Mouse (Mus musculus) lung, embryonic 16.5 days (tissue): ENCODE measurements at regions not wholly inside any gene's neighbourhood (a gene's known extent, or its start where the extent isn't known, plus 50 kb on each side); places are given as distances from the start of the nearest gene placed in this dataset.

ENCODE experiments used
- ATAC-seq: fragments of 200-750 bp; cut with Nextera tagmentation; 2 replicates; pipeline ENCODE4 v1.8.0; 2017; ENCODE audit warnings: low read depth, mild to moderate bottlenecking, moderate library complexity
- H3K27ac ChIP-seq: fragments of 300-500 bp; sonication (generic); 2 replicates; pipeline ENCODE4 v1.5.1; 2014; ENCODE audit warnings: mild to moderate bottlenecking, control low read depth, low read length
- H3K27me3 ChIP-seq: fragments of 300-500 bp; sonication (generic); 2 replicates; pipeline ENCODE4 v1.6.1; 2014; ENCODE audit warnings: low read depth, low read length, mixed read lengths; ENCODE audit not compliant: control insufficient read depth, insufficient read depth
- H3K36me3 ChIP-seq: fragments of 300-500 bp; sonication (generic); 2 replicates; pipeline ENCODE4 v1.6.1; 2014; ENCODE audit warnings: low read length; ENCODE audit not compliant: control insufficient read depth, insufficient read depth
- H3K4me1 ChIP-seq: fragments of 300-500 bp; sonication (generic); replicated peaks from 2 replicates; pipeline ENCODE4 v1.6.1; 2014; ENCODE audit warnings: low read length, mixed read lengths; ENCODE audit not compliant: control insufficient read depth, insufficient read depth
- H3K4me2 ChIP-seq: fragments of 300-500 bp; sonication (generic); 2 replicates; pipeline ENCODE4 v1.6.1; 2014; ENCODE audit warnings: low read depth, low read length, control low read depth
- H3K4me3 ChIP-seq: fragments of 300-500 bp; sonication (generic); 2 replicates; pipeline ENCODE4 v1.5.1; 2014; ENCODE audit warnings: mild to moderate bottlenecking, low read length, control low read depth
- H3K9ac ChIP-seq: fragments of 300-500 bp; sonication (generic); 2 replicates; pipeline ENCODE4 v1.6.1; 2014; ENCODE audit warnings: low read length, control low read depth
- H3K9me3 ChIP-seq: fragments of 300-500 bp; sonication (generic); 2 replicates; pipeline ENCODE4 v1.6.1; 2016; ENCODE audit warnings: low read length; ENCODE audit not compliant: control insufficient read depth
- WGBS: fragments of 180-500 bp; shearing (Covaris S2); extraction: QIAGEN DNeasy Blood & Tissue Kit; methylation state at CpG from one replicate; pipeline ENCODE4 v1.1.7; 2014; 5-methylcytosine and 5-hydroxymethylcytosine counted together

DNA sequence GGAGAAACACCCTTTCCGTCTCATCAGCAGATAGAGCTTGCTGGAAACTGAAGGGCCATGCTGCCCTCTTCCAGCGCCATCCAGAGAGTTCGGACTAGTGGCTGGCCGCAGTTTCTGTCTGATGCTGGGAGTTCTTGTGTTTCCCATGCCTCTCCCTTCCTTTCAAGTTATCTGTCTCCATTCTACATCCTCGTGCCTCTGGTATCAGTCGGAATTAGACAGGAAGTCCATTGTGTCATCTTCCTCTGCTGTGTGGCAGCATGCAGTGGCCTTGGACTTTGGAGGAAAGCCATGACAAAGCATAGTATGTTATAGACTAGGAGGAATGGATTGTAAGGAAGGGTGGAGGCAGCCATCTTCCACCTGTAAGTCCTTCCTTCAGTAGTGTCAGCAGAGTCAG is 201.4 kb downstream of the Tex29 start:
- H3K9ac ChIP-seq = no peak overlapping the region
- H3K4me3 ChIP-seq = no peak overlapping the region
- H3K4me1 ChIP-seq = no peaks in the 10 kb centered on the region
- H3K27me3 ChIP-seq = no peaks in the 10 kb centered on the region
- peak; percentile 64 for ATAC-seq
- H3K36me3 ChIP-seq = no peaks in the 10 kb centered on the region
- WGBS = 41% methylated on average over 6 of the region's 6 CpGs
- peak overlapping the region; percentile 30 for H3K4me2 ChIP-seq
- peak overlapping the region; percentile 57 for H3K27ac ChIP-seq
- no peaks in the 10 kb centered on the region for H3K9me3 ChIP-seq

GRCm38 (mm10) chr8:12050841-12051240 is 210.6 kb downstream of the Tex29 start:
- no peaks in the 10 kb centered on the region for H3K4me1 ChIP-seq
- H3K9me3 ChIP-seq = no peaks in the 10 kb centered on the region
- no peak overlapping the region for H3K9ac ChIP-seq
- no peak for ATAC-seq
- no peaks in the 10 kb centered on the region for H3K36me3 ChIP-seq
- no peak overlapping the region for H3K27ac ChIP-seq
- 62% methylated on average over 5 of the region's 5 CpGs for WGBS
- no peaks in the 10 kb centered on the region for H3K27me3 ChIP-seq
- H3K4me2 ChIP-seq = no peak overlapping the region
- H3K4me3 ChIP-seq = no peak overlapping the region

DNA sequence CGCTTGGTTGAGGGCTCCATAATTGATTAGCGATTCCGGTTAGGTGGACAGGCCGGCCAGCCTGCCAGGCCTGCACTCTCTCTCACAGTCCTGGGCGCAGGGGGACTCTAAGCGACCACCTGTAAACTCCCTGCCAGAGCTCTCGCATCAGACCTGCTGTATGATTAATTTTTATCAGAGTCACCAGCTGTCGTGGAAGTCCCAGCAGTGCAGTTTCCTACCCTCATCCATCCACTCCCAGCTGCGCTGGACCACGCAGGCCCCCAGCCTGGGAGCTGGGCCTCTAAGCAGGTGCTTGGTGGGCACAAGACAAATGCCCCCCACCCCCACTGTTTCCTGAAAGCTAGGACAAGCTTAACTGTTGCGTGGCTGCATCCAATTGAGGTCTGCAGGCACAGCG is 211.1 kb downstream of the Tex29 start:
- Histone ChIP-seq H3K9ac (no peak overlapping the region), H3K4me1 (no peaks in the 10 kb centered on the region), H3K27ac (no peak overlapping the region), H3K9me3 (no peaks in the 10 kb centered on the region), H3K36me3 (no peaks in the 10 kb centered on the region), H3K4me2 (no peak overlapping the region), H3K4me3 (no peak overlapping the region), H3K27me3 (no peaks in the 10 kb centered on the region; the same call in 1 of the 2 replicates)
- WGBS = 48% methylated on average over 12 of the region's 12 CpGs
- ATAC-seq = no peak

DNA sequence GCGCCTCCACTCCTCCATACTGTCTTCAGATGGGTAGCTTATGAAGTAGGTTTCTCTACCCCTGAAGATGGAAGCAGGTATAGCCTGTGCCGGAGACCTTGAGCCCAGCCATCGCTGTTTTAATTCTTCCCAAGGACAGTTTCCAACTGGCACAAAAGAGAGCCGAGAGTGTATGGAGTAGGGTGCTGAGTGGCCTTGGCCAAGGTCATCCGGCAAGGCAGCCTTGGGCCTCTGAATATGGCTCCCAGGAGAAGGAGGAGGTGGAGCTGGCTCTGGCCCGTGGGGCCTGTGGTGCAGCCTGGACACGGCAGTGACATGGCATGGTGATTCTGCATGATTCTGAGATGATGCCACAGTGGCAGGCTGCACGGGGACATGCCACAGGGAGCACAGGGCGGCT is 215.7 kb downstream of the Tex29 start:
- WGBS = 87% methylated on average over 9 of the region's 9 CpGs
- Histone ChIP-seq H3K36me3 (no peaks in the 10 kb centered on the region), H3K4me1 (no peaks in the 10 kb centered on the region), H3K9ac (no peak overlapping the region), H3K4me3 (no peak overlapping the region), H3K27ac (no peak overlapping the region), H3K4me2 (no peak overlapping the region), H3K27me3 (no peaks in the 10 kb centered on the region; the same call in 1 of the 2 replicates), H3K9me3 (no peaks in the 10 kb centered on the region)
- no peak for ATAC-seq

DNA sequence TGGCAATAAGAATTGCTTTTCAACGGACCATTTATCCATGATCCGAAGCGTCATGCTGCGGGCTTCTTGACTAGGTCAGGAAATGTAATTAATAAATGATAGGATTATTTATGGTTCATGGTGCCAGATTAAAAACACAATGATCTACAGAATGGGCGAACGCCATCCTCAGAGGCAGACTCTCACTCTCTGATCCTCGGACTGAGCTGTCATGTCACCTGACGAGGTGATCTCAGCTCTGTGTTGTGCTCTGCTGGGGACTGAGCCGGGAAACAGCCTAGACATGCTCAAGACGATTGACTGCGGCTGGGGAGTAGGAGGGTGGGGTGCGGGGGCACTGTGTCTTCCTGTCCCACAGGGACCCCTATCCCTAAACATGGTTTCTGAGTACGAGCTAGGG is 217.4 kb upstream of the A230072I06Rik start:
- Histone ChIP-seq H3K27ac (no peak overlapping the region), H3K9me3 (no peaks in the 10 kb centered on the region), H3K27me3 (no peaks in the 10 kb centered on the region), H3K4me3 (no peak overlapping the region), H3K4me2 (no peak overlapping the region), H3K36me3 (no peaks in the 10 kb centered on the region), H3K4me1 (no peaks in the 10 kb centered on the region), H3K9ac (no peak overlapping the region)
- WGBS = 61% methylated on average over 13 of the region's 13 CpGs
- ATAC-seq = no peak

DNA sequence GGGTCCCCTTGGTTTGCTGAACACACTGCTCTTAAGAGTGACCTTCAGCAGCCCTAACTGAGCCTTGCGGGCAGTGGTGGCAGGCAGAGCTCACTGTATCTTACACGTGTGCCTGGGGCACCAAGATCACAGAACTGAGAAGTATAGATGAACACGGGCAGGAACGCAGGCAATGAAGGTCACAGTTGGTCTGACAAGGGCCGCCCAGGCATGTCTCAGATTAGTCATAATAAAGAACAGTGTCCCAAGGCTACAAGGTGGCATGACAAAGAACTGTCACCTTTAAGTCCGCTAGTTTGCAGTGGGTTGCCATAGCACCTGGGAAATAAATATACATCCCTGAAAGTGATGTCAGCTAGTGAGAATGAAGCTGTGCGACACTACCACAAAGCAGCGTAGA is 215.9 kb upstream of the A230072I06Rik start:
- Histone ChIP-seq H3K9ac (no peak overlapping the region), H3K27me3 (no peaks in the 10 kb centered on the region), H3K9me3 (no peaks in the 10 kb centered on the region), H3K36me3 (no peaks in the 10 kb centered on the region), H3K4me3 (no peak overlapping the region), H3K27ac (no peak overlapping the region), H3K4me1 (no peaks in the 10 kb centered on the region), H3K4me2 (no peak overlapping the region)
- WGBS = 56% methylated on average over 8 of the region's 8 CpGs
- ATAC-seq = no peak

DNA sequence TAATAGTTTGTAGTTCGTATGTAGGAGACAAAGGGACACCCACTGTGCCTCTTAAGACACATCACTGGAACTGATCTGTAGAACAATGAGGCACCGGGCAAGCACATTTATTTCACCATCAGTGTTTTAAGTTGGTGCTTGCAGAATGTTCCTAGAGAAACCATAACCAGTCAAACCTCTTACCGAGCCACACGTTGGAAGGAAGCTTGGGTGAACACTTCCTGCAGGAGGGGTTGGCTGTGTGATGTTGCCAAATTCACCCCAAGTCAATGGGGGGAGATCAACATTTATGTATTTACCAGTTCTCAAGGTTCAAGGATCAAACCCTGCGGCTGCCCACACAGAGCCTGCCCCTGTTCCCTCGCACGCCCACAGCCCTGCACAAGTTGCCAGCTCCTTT is 214.0 kb upstream of the A230072I06Rik start:
- 82% methylated on average over 7 of the region's 7 CpGs for WGBS
- no peaks in the 10 kb centered on the region for H3K9me3 ChIP-seq
- no peak overlapping the region for H3K27ac ChIP-seq
- H3K36me3 ChIP-seq = no peaks in the 10 kb centered on the region
- no peak overlapping the region for H3K4me3 ChIP-seq
- H3K27me3 ChIP-seq = no peaks in the 10 kb centered on the region
- H3K4me1 ChIP-seq = no peaks in the 10 kb centered on the region
- no peak overlapping the region for H3K4me2 ChIP-seq
- H3K9ac ChIP-seq = no peak overlapping the region
- no peak for ATAC-seq

GRCm38 (mm10) chr8:12066454-12066853 is 212.2 kb upstream of the A230072I06Rik start:
- H3K4me2 ChIP-seq = no peak overlapping the region
- H3K27me3 ChIP-seq = no peaks in the 10 kb centered on the region
- 82% methylated on average over 10 of the region's 10 CpGs for WGBS
- H3K9me3 ChIP-seq = no peaks in the 10 kb centered on the region
- H3K36me3 ChIP-seq = no peaks in the 10 kb centered on the region
- no peak for ATAC-seq
- no peak overlapping the region for H3K27ac ChIP-seq
- no peaks in the 10 kb centered on the region for H3K4me1 ChIP-seq
- no peak overlapping the region for H3K9ac ChIP-seq
- no peak overlapping the region for H3K4me3 ChIP-seq

DNA sequence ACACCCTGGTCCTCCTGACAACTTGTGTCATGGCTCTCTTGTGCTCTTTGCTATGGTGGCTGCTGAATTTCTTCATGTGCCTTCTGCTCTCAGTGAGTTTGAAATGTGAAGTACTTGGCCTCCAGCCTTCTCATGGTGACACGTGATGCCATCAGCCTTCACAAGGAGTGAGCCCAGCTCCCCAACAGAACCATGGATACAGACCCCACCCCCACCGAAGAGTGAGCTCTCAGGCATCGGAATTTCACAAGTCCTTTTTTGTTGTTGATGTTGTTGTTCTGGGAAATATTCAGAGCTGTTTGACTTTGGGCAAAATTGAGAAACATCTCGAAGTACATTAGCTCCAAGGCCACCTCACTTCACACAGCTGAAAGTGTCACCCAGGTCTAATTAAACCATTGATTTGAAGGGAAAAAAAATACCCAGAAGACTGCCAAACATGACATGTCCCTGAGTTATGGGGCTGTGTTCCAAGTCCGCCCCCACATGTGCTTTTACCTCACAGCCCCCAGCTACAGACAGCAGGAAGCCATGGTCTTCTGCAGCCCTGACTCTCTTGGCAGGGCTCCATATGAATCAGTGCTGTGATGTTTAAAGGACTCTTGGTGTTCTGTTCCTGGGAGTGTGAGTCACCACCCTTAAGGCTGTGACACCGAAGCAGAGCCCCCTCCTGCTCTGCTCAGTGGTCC is 205.2 kb upstream of the A230072I06Rik start:
- 37% methylated on average over 6 of the region's 6 CpGs for WGBS

DNA sequence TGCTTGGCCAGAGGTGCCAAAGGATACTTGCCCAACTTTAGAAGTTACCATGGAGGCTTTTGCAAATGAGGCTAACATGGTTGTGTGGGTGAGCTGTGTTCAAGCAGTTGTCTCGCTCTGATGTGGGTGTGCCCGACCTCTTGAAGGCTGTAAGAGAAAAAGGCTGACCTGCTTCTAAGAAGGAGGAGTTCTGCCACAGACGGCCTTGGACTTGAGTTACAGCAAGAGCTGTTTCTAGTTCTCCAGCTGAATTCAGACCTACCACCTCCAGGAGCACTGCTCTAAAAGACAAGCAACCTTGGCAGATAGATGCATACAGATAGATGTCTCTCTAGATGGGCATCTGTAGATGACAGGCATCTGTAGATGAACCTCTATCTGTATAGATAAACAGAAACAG is 202.7 kb upstream of the A230072I06Rik start:
- WGBS = 67% methylated on average over 3 of the region's 3 CpGs
- H3K9me3 ChIP-seq = no peaks in the 10 kb centered on the region

More for the DNA sequence above, 205.2 kb upstream of the A230072I06Rik start:
- no peak overlapping the region for H3K27ac ChIP-seq
- H3K4me3 ChIP-seq = no peak overlapping the region
- H3K9me3 ChIP-seq = no peaks in the 10 kb centered on the region
- H3K4me1 ChIP-seq = peaks cover 9% of the 10 kb centered on the region
- no peak overlapping the region for H3K9ac ChIP-seq
- H3K27me3 ChIP-seq = no peaks in the 10 kb centered on the region
- ATAC-seq = peak; percentile 74
- no peak overlapping the region for H3K4me2 ChIP-seq
- H3K36me3 ChIP-seq = no peaks in the 10 kb centered on the region

More for the DNA sequence above, 202.7 kb upstream of the A230072I06Rik start:
- Histone ChIP-seq H3K4me1 (peaks cover 9% of the 10 kb centered on the region), H3K4me3 (no peak overlapping the region), H3K36me3 (no peaks in the 10 kb centered on the region), H3K9ac (no peak overlapping the region), H3K27me3 (no peaks in the 10 kb centered on the region), H3K4me2 (no peak overlapping the region), H3K27ac (no peak overlapping the region)
- no peak for ATAC-seq
